Mouse (Mus musculus) thymus, adult 2 months (tissue): ENCODE measurements around the gene Tmem126a. TPM values are rescaled to one million over a fixed set of nuclear protein-coding genes. Genes with fewer than 3 reads are reported as not detected.

Experiments used
- DNase-seq: peaks from one replicate; pipeline ENCODE4 v3.0.0; 2021
- H3K27ac ChIP-seq: fragments of 200-500 bp; 2 replicates; pipeline ENCODE4 v1.5.1; 2012; ENCODE audit warnings: low read length, control low read depth; ENCODE audit not compliant: control insufficient read depth, insufficient read depth
- H3K27me3 ChIP-seq: fragments of 200-500 bp; 2 replicates; pipeline ENCODE4 v1.6.1; 2012; ENCODE audit warnings: mild to moderate bottlenecking, low read length, moderate library complexity, mixed read lengths; ENCODE audit not compliant: control insufficient read depth, insufficient read depth
- H3K36me3 ChIP-seq: fragments of 200-500 bp; 2 replicates; pipeline ENCODE4 v1.6.1; 2012; ENCODE audit warnings: mild to moderate bottlenecking, low read length, moderate library complexity; ENCODE audit not compliant: control insufficient read depth, insufficient read depth
- H3K4me1 ChIP-seq: fragments of 200-500 bp; replicated peaks from 2 replicates; pipeline ENCODE4 v1.6.1; 2012; ENCODE audit warnings: low read length; ENCODE audit not compliant: control insufficient read depth, insufficient read depth
- H3K4me3 ChIP-seq: fragments of 200-500 bp; 2 replicates; pipeline ENCODE4 v1.5.1; 2012; ENCODE audit warnings: mild to moderate bottlenecking, low read length, control low read depth, moderate library complexity; ENCODE audit not compliant: control insufficient read depth, insufficient read depth
- CTCF ChIP-seq: fragments of 200-500 bp; IDR thresholded peaks from 2 replicates; pipeline ENCODE4 v1.5.1; 2012; ENCODE audit warnings: mild to moderate bottlenecking, control low read depth, low read length, moderate library complexity, borderline replicate concordance; ENCODE audit not compliant: control insufficient read depth, poor library complexity, insufficient read depth; ENCODE audit errors: extremely low read depth
- POLR2A ChIP-seq: fragments of 200-500 bp; IDR thresholded peaks from 2 replicates; pipeline ENCODE4 v1.6.1; 2012; ENCODE audit warnings: mild to moderate bottlenecking, low read length, control low read depth, moderate library complexity; ENCODE audit not compliant: control insufficient read depth, poor library complexity, insufficient read depth; ENCODE audit errors: extremely low read depth
- WGBS: fragments of 180-500 bp; shearing (Covaris S2); methylation state at CpG from one replicate; pipeline ENCODE4 v1.1.7; 2018; 5-methylcytosine and 5-hydroxymethylcytosine counted together
- polyA plus RNA-seq: library from polyadenylated mRNA; depleted of rRNA; stranded (reverse); fragments of >200 nt; gene quantifications from 2 replicates; pipeline ENCODE4 v1.2.3, GENCODE M21; 2012; rRNA removed

Gene Tmem126a
- polyA plus RNA-seq = 6.9 and 12.8 TPM in 2 replicates

DNA sequence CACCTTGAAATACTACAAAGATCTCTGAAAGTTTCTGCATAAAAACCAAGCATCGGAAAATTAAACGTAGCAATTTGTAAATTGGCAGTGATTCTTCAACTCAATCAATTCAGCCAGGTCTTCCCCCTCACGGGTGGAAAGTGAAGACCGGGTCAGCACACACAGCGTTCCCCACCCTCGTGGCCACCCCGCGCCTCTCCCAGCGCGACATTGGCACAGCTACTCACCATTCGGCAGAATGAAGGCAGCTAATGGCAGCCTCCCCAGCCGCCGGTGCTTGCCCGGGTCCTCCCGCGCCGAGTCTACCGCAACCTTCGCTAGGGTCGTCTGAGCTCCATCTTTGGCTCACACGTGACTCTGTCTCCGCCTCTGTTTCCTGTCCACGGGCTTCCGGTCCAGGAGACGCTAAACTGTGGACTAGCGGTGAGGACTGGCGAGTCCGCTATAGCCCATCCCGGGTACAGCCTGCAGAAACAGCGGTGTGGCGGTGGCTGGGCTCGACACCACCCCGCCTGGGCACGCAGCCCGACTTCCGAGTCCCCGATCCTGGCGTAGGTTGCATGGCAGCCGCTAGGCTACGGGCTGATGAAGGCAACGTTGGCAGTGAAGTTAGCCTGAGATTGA is at the start of gene Tmem126a:
Gene Tmem126a, minus strand, starts transcription at position 385 of the 624 bp plus-strand sequence.
- TF ChIP-seq POLR2A (peak; percentile 65; the same call in 1 of the 2 replicates), CTCF (peak; percentile 65; the same call in 1 of the 2 replicates)

DNA sequence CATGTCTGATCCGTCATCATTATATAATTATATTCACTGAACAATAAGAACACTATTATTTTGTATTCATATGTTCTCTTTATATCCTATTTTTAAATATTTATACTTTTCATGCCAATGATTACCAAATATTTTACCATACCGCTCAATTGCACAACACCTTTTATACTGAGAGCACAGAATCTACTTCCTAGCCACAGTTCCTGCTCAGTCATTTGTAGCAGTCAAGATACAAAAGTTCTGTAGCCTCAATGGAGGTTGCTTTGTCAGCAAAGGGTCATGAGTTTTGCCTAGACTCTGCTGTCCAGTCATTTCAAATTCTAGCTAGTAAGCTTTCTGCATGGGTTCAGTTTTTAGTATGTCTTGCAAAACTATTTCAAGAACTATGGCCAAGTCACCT is 25.6 kb upstream of the Tmem126a start:
- TF ChIP-seq POLR2A (no peak), CTCF (no peak)
- Histone ChIP-seq H3K4me1 (no peaks in the 10 kb centered on the region), H3K36me3 (no peaks in the 10 kb centered on the region), H3K27me3 (no peaks in the 10 kb centered on the region), H3K4me3 (no peak overlapping the region), H3K27ac (no peak overlapping the region)
- WGBS = 97% methylated on average over 2 of the region's 2 CpGs
- DNase-seq = no peak

More for the DNA sequence above, at the start of gene Tmem126a:
- Histone ChIP-seq H3K36me3 (peaks cover 5% of the 10 kb centered on the region; the same call in 1 of the 2 replicates), H3K27ac (no peak within 1 kb of the TSS), H3K4me3 (peak within 1 kb of the TSS; percentile 77), H3K4me1 (peaks cover 4% of the 10 kb centered on the region; the same call in 1 of the 2 replicates), H3K27me3 (no peaks in the 10 kb centered on the region)
- WGBS = under 1% methylated on average over 41 of the region's 41 CpGs
- DNase-seq = peak; percentile 65

DNA sequence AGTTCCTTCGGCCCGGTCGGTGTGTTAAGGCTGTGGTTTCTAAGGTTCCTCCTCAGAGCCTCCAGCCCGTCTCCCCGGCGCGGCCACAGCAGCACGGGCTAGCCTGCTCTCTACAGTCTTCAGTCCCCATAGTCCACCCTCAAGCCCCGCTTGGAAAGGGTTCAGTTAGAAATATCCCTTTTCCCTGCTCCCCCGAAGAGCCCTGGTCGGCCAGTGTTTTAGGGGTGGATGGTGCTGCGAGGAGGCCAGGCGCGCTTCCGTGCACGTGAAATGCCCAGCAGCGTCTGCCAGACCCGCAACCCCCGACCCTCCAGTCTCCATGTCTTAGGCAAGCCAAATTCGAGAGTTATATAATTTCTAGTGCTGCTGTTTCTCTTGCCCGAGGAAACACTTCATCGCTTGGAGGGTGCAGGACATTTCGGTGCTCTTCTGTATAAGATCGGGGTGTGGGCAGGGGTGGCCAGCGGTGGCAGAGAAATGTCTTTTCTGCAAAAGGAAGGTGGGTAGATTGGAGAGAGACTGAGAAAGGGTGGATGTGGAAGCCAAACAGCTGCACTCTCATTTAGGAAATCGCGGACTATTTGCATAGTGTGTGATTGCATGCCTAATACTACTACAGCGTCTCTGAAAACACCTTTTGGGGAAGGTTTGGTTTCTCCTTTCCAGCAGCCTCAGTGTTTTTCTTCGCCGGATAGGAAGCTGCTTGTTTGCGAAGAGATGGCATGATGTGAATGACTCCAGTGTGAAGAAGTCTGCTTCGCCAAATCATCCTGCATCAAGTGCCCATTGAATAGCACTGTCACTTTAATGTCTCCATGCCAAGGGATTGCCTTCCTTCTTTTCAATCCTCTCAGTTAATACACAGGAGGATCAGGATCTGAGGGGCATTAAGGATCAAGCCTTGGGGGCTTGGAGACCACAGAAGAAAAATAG is 19.6 kb upstream of the Tmem126a start, which contains the start of gene Dlg2:
Gene Dlg2, plus strand, starts transcription at position 360 of the 933 bp plus-strand sequence.
- 1% methylated on average over 32 of the region's 32 CpGs for WGBS
- no peak for TF ChIP-seq POLR2A
- no peak for TF ChIP-seq CTCF
- H3K27me3 ChIP-seq = no peaks in the 10 kb centered on the region; the same call in 1 of the 2 replicates
- H3K4me3 ChIP-seq = peak within 1 kb of the TSS; percentile 66
- peaks cover 5% of the 10 kb centered on the region for H3K4me1 ChIP-seq
- DNase-seq = no peak
- 0 out of 2 replicates have a peak within 1 kb of the TSS, but pooled peaks have one; percentile 24 for H3K27ac ChIP-seq
- H3K36me3 ChIP-seq = no peaks in the 10 kb centered on the region

DNA sequence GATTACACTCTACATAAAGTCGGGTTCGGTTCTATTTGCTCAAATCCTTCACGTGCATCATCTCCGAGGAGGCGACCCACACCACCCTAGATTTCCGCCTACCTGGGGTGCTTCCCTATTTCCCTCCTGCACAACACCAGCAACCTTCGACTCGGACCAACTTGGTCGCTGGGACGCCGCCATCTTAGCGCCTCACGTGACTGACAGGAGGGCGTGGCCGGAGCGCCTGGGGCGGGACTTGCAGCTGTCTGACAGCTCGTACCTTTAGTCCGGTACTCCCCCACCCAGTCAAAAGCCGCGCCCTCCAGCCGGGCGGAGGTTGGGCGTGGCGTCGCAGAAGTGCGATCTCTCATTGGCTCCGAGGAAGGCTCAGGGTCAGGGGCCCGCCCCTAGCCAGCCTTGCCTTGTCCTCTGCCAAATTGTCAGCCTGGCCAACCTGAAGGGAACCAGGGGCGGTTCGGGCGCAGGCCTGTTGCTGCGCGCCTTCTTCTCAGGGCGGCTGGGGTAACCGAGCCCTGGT is 18.8 kb upstream of the Tmem126a start, which contains the start of gene Tmem126b:
Gene Tmem126b, minus strand, starts transcription at position 209 of the 520 bp plus-strand sequence.
- H3K27ac ChIP-seq = 0 out of 2 replicates have a peak within 1 kb of the TSS, but pooled peaks have one; percentile 24
- TF ChIP-seq POLR2A (peak; percentile 86), CTCF (no peak)

DNA sequence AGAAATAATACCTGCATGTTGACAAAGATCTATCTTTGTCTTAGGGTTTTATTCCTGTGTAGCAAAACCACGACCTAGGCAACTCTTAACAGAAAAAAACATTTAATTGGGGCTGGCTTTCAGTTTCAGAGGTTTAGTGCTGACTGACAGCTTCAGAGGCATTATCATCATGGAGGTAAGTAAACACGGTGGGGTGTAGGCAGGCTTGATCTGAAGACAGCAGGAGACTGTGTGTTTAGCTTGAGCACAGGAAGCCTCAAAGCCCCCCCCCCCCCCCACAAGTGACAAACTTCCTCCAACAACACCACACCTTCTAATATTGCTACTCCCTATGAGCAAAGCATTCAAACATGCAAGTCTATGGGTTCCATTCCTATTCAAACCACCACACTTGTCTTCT is 16.5 kb upstream of the Tmem126a start:
- Histone ChIP-seq H3K27ac (no peak overlapping the region), H3K4me3 (no peak overlapping the region), H3K36me3 (peaks cover 15% of the 10 kb centered on the region), H3K27me3 (no peaks in the 10 kb centered on the region; the same call in 1 of the 2 replicates), H3K4me1 (peaks cover 5% of the 10 kb centered on the region)
- WGBS = 10% methylated on average over 2 of the region's 2 CpGs
- TF ChIP-seq POLR2A (no peak), CTCF (no peak)
- DNase-seq = no peak

More for the DNA sequence above, 18.8 kb upstream of the Tmem126a start, which contains the start of gene Tmem126b:
- Histone ChIP-seq H3K27me3 (no peaks in the 10 kb centered on the region; the same call in 1 of the 2 replicates), H3K4me3 (peak within 1 kb of the TSS; percentile 66), H3K36me3 (no peaks in the 10 kb centered on the region), H3K4me1 (peaks cover 5% of the 10 kb centered on the region)
- DNase-seq = peak; percentile 100
- under 1% methylated on average over 36 of the region's 36 CpGs for WGBS

DNA sequence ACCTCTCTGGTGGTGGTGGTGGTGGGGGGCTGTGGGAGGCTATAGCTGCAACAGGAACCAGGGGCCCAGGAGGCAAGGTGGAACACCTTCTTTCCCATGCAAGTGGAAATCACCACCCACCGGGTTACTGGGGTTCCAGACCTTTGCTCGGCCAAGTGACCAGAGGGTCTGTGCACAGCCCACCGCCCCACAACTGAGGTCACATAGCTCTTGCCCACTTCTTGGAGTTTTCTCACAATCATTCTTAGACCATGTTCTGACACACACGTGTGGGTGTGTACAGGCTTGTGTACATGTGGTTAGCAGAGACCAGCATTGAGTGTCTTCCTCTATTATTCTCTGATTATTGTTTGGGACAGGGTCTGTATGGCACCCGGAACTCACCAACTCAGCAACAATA is 4.4 kb upstream of the Tmem126a start:
- 0 out of 2 replicates have a peak, but pooled peaks cover 4% of the 10 kb centered on the region for H3K4me1 ChIP-seq
- H3K4me3 ChIP-seq = no peak overlapping the region
- H3K36me3 ChIP-seq = no peaks in the 10 kb centered on the region
- no peaks in the 10 kb centered on the region for H3K27me3 ChIP-seq
- no peak overlapping the region for H3K27ac ChIP-seq
- TF ChIP-seq POLR2A (no peak), CTCF (no peak)
- WGBS = 97% methylated on average over 5 of the region's 5 CpGs
- no peak for DNase-seq
